Mouse (Mus musculus) lung, postnatal 0 days (tissue): Measurements from ENCODE around the gene Garnl3. TPM values are rescaled to one million over a fixed set of nuclear protein-coding genes. Genes with fewer than 3 reads are reported as not detected.

Source experiments
- ATAC-seq: fragments of 200-750 bp; cut with Nextera tagmentation; 2 replicates; pipeline ENCODE4 v1.8.0; 2017; ENCODE audit warnings: moderate library complexity
- DNase-seq: peaks from one replicate; pipeline ENCODE4 v3.0.0-alpha.2; 2016; ENCODE audit warnings: low spot score
- H3K27ac ChIP-seq: fragments of 300-500 bp; sonication (generic); 2 replicates; pipeline ENCODE4 v1.5.1; 2014; ENCODE audit warnings: antibody characterized with exemption, mild to moderate bottlenecking, low read length, mixed read lengths
- H3K27me3 ChIP-seq: fragments of 300-500 bp; sonication (generic); replicated peaks from 2 replicates; pipeline ENCODE4 v1.6.1; 2014; ENCODE audit warnings: low read length, mixed read lengths; ENCODE audit not compliant: insufficient read depth
- H3K36me3 ChIP-seq: fragments of 300-500 bp; sonication (generic); 2 replicates; pipeline ENCODE4 v1.6.1; 2014; ENCODE audit warnings: low read length, mixed read lengths; ENCODE audit not compliant: insufficient read depth
- H3K4me1 ChIP-seq: fragments of 300-500 bp; sonication (generic); 2 replicates; pipeline ENCODE4 v1.6.1; 2014; ENCODE audit warnings: antibody characterized with exemption, low read depth, low read length, mixed read lengths; ENCODE audit not compliant: insufficient read depth
- H3K4me2 ChIP-seq: fragments of 300-500 bp; sonication (generic); replicated peaks from 2 replicates; pipeline ENCODE4 v1.6.1; 2014; ENCODE audit warnings: low read depth, mild to moderate bottlenecking, low read length, moderate library complexity, mixed read lengths
- H3K4me3 ChIP-seq: fragments of 300-500 bp; sonication (generic); 2 replicates; pipeline ENCODE4 v1.5.1; 2014; ENCODE audit warnings: low read depth, low read length
- H3K9ac ChIP-seq: fragments of 300-500 bp; sonication (generic); replicated peaks from 2 replicates; pipeline ENCODE4 v1.6.1; 2014; ENCODE audit warnings: low read depth, mild to moderate bottlenecking
- H3K9me3 ChIP-seq: fragments of 300-500 bp; sonication (generic); 2 replicates; pipeline ENCODE4 v1.6.1; 2016; ENCODE audit warnings: low read length, mixed read lengths
- CTCF ChIP-seq: IDR thresholded peaks from 2 replicates; pipeline ENCODE4 v1.5.1; 2016; ENCODE audit warnings: antibody characterized with exemption, mild to moderate bottlenecking
- EP300 ChIP-seq: IDR thresholded peaks from 2 replicates; pipeline ENCODE4 v1.6.1; 2016; ENCODE audit warnings: antibody characterized with exemption, mild to moderate bottlenecking, control low read depth
- WGBS: fragments of 180-500 bp; shearing (Covaris S2); extraction: QIAGEN DNeasy Blood & Tissue Kit; methylation state at CpG from one replicate; pipeline ENCODE4 v1.1.7; 2014; 5-methylcytosine and 5-hydroxymethylcytosine counted together
- polyA plus RNA-seq: library from polyadenylated mRNA; unstranded; fragments of >200 nt; fragmentation: Nextera tagmentation; extraction: Ambion mirVana; gene quantifications from 2 replicates; pipeline ENCODE4 v1.2.1, GENCODE M21; 2015

Gene Garnl3
- polyA plus RNA-seq, 1 experiment from 2014 or later, result 5.9 TPM

DNA sequence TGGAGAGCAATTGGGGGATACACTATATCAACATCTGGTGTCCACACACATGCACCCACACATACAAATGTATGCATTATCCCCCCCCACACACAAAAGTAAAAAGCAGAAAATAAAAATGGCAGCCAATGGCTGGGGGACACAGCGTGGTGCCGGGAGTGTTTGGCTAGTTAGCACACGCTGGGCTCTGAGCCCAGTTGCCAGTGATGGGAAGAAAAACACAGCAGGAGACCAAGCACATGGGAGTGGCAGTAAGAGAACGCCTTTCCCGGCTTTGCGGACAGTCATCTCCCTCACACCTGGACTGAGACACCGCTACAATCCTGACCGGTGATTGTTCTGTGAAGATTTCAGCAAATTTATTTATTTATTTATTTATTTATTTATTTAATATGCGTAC lies 160.2 kb downstream of the Garnl3 start:
- no peak overlapping the region for H3K27ac ChIP-seq
- ATAC-seq, result no peak
- TF ChIP-seq EP300 (no peak), CTCF (no peak)
- DNase-seq, result no peak
- no peak overlapping the region for H3K9ac ChIP-seq
- peaks cover 6% of the 10 kb centered on the region; the same call in 1 of the 2 replicates for H3K4me1 ChIP-seq
- H3K9me3 ChIP-seq, result no peaks in the 10 kb centered on the region
- H3K4me3 ChIP-seq, result no peak overlapping the region
- WGBS, result 52% methylated on average over 9 of the region's 9 CpGs
- peaks cover 3% of the 10 kb centered on the region; the same call in 1 of the 2 replicates for H3K36me3 ChIP-seq
- no peaks in the 10 kb centered on the region for H3K27me3 ChIP-seq
- no peak overlapping the region for H3K4me2 ChIP-seq

DNA sequence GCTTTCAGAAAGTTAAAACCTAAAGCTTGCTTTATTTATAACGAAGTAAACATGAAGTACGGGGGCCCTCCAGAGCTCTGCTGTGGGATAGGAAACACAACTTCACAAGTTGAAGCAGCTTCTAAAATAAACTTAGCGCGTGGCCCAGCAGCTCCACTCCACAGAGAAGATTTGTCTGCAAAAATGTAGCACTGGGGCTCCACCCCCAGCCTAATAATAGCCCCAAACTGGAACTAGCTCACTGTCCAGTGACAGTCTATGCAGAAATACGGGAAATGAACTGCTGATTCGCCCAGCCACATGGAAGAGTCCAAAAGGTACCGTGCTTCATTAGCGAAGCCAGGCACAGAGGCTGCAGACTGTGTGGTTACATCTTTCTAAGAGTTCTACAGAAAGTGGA lies 162.1 kb downstream of the Garnl3 start:
- Histone ChIP-seq H3K27ac (no peak overlapping the region), H3K9ac (no peak overlapping the region), H3K27me3 (no peaks in the 10 kb centered on the region), H3K4me2 (no peak overlapping the region), H3K9me3 (no peaks in the 10 kb centered on the region), H3K36me3 (peaks cover 2% of the 10 kb centered on the region; the same call in 1 of the 2 replicates), H3K4me1 (peaks cover 6% of the 10 kb centered on the region; the same call in 1 of the 2 replicates), H3K4me3 (no peak overlapping the region)
- ATAC-seq (no peak), DNase-seq (no peak)
- WGBS, result 74% methylated on average over 8 of the region's 8 CpGs
- TF ChIP-seq EP300 (no peak), CTCF (no peak)

DNA sequence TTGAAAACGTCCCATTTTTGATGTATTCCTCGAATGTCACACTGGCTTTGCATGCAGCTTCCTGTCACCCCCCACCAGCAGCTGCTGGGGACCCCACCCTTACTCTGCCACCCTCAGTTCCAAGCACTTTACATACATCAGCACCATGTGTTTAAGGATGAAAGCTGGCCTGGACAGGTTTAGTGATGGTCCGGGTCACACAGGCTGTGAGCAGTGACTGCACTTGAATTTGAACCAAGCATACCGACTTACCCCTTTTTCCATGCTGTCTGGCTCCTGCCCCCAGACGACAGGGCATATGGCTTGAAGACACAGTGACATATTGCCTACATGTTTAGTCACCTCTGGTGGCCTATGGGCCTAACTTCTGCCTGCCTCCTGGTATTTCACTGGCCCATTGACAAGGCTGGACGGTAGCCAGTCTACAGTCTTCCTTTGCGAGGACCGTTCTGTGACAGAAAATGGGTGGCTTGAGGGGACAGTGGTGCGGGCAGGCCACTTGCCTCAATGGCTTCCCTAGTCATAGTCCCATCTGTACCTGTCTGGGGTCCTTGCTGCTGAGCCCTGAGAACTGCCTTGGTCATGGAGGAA lies 163.3 kb downstream of the Garnl3 start:
- TF ChIP-seq EP300 (no peak), CTCF (no peak)
- Histone ChIP-seq H3K4me1 (peaks cover 6% of the 10 kb centered on the region; the same call in 1 of the 2 replicates), H3K27me3 (no peaks in the 10 kb centered on the region), H3K4me2 (0 out of 2 replicates have a peak overlapping the region, but pooled peaks have one; percentile 86), H3K9ac (no peak overlapping the region), H3K36me3 (peaks cover 3% of the 10 kb centered on the region), H3K4me3 (no peak overlapping the region), H3K9me3 (no peaks in the 10 kb centered on the region), H3K27ac (no peak overlapping the region; the same call in 1 of the 2 replicates)
- ATAC-seq (no peak), DNase-seq (no peak)
- 78% methylated on average over 9 of the region's 9 CpGs for WGBS

DNA sequence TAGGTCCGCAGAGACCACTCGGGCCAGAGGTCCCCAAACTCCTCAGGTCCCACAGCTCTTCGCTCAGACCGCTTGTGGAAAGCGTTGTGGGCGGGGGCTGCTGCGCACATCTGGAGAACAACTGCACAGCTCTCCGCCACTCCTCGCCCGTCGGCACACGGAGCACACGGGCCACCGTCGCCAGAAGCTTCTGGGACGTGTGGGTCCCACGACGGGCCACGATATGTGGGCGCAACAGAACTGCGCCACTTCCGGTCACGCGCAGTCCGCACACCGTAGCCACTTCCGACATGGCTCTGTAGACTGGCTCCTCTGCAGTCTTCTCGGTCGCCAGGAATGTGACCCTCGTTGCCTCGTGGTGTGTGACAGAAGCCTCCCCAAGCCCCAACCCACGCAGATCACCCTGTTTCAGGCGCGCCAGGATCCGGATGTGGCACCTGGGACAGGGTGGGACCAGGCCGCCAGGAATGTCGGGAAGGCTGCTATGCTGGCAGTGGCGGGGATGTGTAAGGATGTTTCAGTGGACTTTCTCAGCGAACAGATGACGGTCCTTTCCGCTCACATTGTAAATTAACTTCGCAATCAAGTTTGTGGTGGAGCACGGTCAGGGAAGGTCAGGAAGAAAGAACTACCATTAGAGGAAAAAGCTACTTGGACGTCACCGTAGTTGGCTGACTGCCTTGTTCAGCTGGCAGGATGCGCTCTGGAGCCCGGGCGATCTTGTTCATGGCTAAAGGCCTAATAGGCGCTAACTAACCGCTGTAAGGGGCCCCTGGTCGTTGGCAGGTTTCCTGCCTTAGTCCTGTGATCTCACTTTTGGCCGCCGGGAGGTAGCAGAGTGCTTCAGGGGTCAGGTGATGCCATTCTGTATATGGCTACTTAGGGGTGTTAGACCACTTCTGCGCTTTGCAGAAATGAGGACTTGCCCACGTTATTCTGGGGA lies 164.5 kb downstream of the Garnl3 start:
- Histone ChIP-seq H3K9ac (peak overlapping the region; percentile 70), H3K4me3 (peak overlapping the region; percentile 67), H3K27ac (peak overlapping the region; percentile 98), H3K9me3 (no peaks in the 10 kb centered on the region), H3K27me3 (no peaks in the 10 kb centered on the region), H3K36me3 (peaks cover 3% of the 10 kb centered on the region; the same call in 1 of the 2 replicates), H3K4me1 (peaks cover 12% of the 10 kb centered on the region), H3K4me2 (peak overlapping the region; percentile 86)
- under 1% methylated on average over 55 of the region's 55 CpGs for WGBS
- ATAC-seq (peak; percentile 94), DNase-seq (peak; percentile 94)
- peak; percentile 35 for TF ChIP-seq EP300
- peak; percentile 75 for TF ChIP-seq CTCF

DNA sequence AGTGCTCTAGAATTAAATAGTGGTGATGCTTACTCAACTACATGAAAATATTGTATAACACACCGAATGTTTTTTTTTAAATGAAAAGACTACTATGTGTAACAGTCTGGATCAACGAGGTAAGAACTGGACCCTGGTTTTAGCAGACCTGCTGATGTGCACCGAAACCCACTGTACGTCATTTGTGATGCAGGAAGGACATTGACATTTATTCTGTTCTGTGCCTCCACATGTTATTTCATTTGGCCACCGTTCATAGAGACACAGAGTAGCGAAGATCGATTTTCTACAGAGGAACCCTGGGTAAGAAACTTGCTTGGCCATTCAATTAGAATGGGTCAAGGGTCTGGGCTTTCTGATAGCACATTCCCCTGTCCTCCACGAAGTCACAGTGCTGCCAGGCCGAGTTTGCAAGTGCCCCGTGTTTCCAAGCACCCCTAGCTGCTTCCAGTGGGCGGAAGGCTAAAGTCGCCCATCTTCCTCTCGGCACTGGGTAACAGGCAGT lies 165.2 kb downstream of the Garnl3 start:
- peaks cover 3% of the 10 kb centered on the region; the same call in 1 of the 2 replicates for H3K36me3 ChIP-seq
- H3K9me3 ChIP-seq, result no peaks in the 10 kb centered on the region
- peak overlapping the region; percentile 70 for H3K9ac ChIP-seq
- TF ChIP-seq EP300 (no peak), CTCF (no peak)
- H3K4me3 ChIP-seq, result peak overlapping the region; percentile 67
- no peak; the same call in 1 of the 2 replicates for ATAC-seq
- peak overlapping the region; percentile 98 for H3K27ac ChIP-seq
- 7% methylated on average over 13 of the region's 13 CpGs for WGBS
- no peak for DNase-seq
- no peaks in the 10 kb centered on the region for H3K27me3 ChIP-seq
- H3K4me2 ChIP-seq, result peak overlapping the region; percentile 86
- H3K4me1 ChIP-seq, result peaks cover 13% of the 10 kb centered on the region
